Mouse (Mus musculus): Measurements from ENCODE around the gene Spag6.

GRCm38 (mm10) chr2:18779830-18780229 lies 86.0 kb downstream of the Spag6 start:
- TF ChIP-seq CTCF (IDR thresholded peaks at IDR 0.05; ENCODE audit: borderline replicate concordance, control insufficient read depth, extremely low read depth, insufficient read depth, low read length, poor library complexity) (no peak), POLR2A (IDR thresholded peaks at IDR 0.05; ENCODE audit: control insufficient read depth, extremely low read depth, insufficient read depth, low read length, poor library complexity) (no peak)
